Mouse (Mus musculus) forebrain, embryonic 12.5 days (tissue): ENCODE results near the gene Clpp. TPM values are rescaled to one million over a fixed set of nuclear protein-coding genes. Genes with fewer than 3 reads are reported as not detected.

Source experiments
- polyA plus RNA-seq: library from polyadenylated mRNA; unstranded; fragments of >200 nt; fragmentation: Nextera tagmentation; extraction: Ambion mirVana; gene quantifications from 2 replicates; pipeline ENCODE4 v1.2.1, GENCODE M21; 2016

Clpp gene
- polyA plus RNA-seq, 1 experiment from 2014 or later = 141 TPM

Other genes with a start within 250 kb of the Clpp start
- 3.2 and 5.9 TPM in 2 replicates for gene Nrtn, start 232.8 kb upstream of the Clpp start, polyA plus RNA-seq
- 46.6 and 49.4 TPM in 2 replicates for gene Dus3l, start 225.5 kb upstream of the Clpp start, polyA plus RNA-seq
- 1.2 and 1.3 TPM in 2 replicates for gene Prr22, start 220.1 kb upstream of the Clpp start, polyA plus RNA-seq
- gene Rfx2, start 159.3 kb upstream of the Clpp start, polyA plus RNA-seq = 7.2 and 7.8 TPM in 2 replicates
- gene Acsbg2, start 115.9 kb upstream of the Clpp start, polyA plus RNA-seq = not detected in 2 replicates
- 0.50 and 0.59 TPM in 2 replicates for gene 1700061G19Rik, start 114.8 kb upstream of the Clpp start, polyA plus RNA-seq
- gene Mllt1, start 54.9 kb upstream of the Clpp start, polyA plus RNA-seq = 87.6 and 97.8 TPM in 2 replicates
- gene Acer1, start 8.2 kb upstream of the Clpp start, polyA plus RNA-seq = not detected in 2 replicates
- 30.0 and 34.9 TPM in 2 replicates for gene Alkbh7, start 7.0 kb downstream of the Clpp start, polyA plus RNA-seq
- 0.61 TPM in 1 of 2 replicates, not detected in the other for gene Pspn, start 9.7 kb downstream of the Clpp start, polyA plus RNA-seq
- gene Gtf2f1, start 21.0 kb downstream of the Clpp start, polyA plus RNA-seq = 80.9 and 81.8 TPM in 2 replicates
- gene Gm17949, start 21.2 kb downstream of the Clpp start, polyA plus RNA-seq = 0.45 and 0.64 TPM in 2 replicates
- gene Khsrp, start 41.2 kb downstream of the Clpp start, polyA plus RNA-seq = 62.8 and 70.7 TPM in 2 replicates
- gene Slc25a41, start 51.3 kb downstream of the Clpp start, polyA plus RNA-seq = not detected in 2 replicates
- 1.3 and 2.5 TPM in 2 replicates for gene Crb3, start 68.8 kb downstream of the Clpp start, polyA plus RNA-seq
- gene Slc25a23, start 69.6 kb downstream of the Clpp start, polyA plus RNA-seq = 20.3 and 21.3 TPM in 2 replicates
- gene Dennd1c, start 88.2 kb downstream of the Clpp start, polyA plus RNA-seq = 5.2 and 5.9 TPM in 2 replicates
- gene Tubb4a, start 97.5 kb downstream of the Clpp start, polyA plus RNA-seq = 121 and 145 TPM in 2 replicates
- 8.7 and 9.2 TPM in 2 replicates for gene Tnfsf9, start 115.0 kb downstream of the Clpp start, polyA plus RNA-seq
- not detected in 2 replicates for gene Cd70, start 159.5 kb downstream of the Clpp start, polyA plus RNA-seq
- gene Tnfsf14, start 203.9 kb downstream of the Clpp start, polyA plus RNA-seq = 0.13 TPM in 1 of 2 replicates, not detected in the other
- gene C3, start 237.8 kb downstream of the Clpp start, polyA plus RNA-seq = 0.04 and 0.14 TPM in 2 replicates